Mouse (Mus musculus): ENCODE measurements around the gene Cd47. TPM values are rescaled to one million over a fixed set of nuclear protein-coding genes. Genes with fewer than 3 reads are reported as not detected.
"Not testable (repeated sequence)": the region's sequence is repeated elsewhere in the genome, so short reads cannot be mapped to it uniquely, and the experiment has no call there.

Cd47 gene
- polyA plus RNA-seq, 1 experiment from 2014 or later = 166 TPM

DNA sequence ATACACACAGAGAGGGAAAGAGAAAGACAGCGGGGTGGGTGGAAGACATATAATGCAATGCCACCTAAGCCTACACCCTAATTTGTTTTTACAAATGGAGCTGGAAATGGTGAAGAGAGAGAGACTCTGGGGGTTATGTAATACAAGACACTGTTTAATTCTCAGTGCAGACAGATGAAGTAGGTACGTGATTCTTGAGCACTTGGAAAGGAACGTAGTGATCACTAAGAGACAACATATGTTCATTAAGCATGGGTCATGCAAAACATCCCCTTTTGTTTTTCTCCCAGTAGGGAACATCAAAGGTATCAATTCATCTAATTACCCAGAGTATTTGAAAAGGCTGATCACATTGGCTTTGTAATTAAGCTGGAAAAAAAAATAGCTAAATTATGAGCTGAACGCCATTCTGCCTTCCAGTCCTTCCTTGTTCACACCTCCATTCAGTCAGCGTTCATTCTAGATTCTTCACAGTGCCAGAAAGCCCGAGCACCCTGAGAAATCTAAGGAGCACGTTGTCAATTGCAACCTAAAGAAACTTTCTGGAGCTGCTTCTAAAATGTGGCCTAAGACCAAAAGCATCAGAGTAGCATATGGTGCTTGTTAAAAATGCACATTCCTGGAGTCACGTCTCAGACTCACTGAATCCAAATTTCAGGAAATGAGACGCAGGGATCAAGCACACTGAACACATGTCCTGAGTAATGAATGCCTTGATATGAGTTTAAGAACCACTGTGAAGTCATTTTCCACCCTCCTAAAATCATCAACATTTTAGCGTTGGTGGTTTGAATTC, 12.7 kb downstream of the Cd47 start:
- no peak for ATAC-seq (ENCODE audit: low read depth)
- H3K4me2 ChIP-seq (ENCODE audit: low read depth, low read length) = no peak overlapping the region
- 65% methylated on average over 10 of the region's 10 CpGs for WGBS

DNA sequence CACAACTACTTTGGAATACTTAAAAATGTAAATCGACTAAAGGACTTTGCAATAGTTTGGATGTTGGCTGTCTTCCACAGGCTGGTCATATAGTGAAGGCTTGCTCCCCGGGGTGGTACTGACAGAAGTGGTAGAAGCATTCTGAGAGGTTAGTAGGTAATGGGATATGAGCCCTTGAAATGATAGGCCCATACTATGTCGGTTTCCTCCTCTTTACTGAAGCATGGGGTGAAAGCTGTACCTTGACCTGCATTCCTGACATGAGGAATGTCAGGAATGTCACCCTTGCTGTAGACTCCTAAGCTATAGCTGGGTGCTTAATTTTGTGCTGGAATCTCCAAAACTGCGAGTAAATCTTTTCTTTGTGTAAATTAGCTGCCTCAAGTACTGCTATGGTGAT, 14.1 kb downstream of the Cd47 start:
- Histone ChIP-seq H3K27ac (ENCODE audit: low read depth, low read length) (no peak overlapping the region), H3K36me3 (ENCODE audit: control insufficient read depth, insufficient read depth, low read length) (no peaks in the 10 kb centered on the region), H3K4me3 (ENCODE audit: low read depth, low read length) (no peak overlapping the region), H3K4me2 (ENCODE audit: low read depth, low read length) (no peak overlapping the region), H3K9me3 (ENCODE audit: control insufficient read depth, low read length) (no peaks in the 10 kb centered on the region), H3K9ac (replicated peaks; ENCODE audit: low read depth, low read length) (no peak overlapping the region), H3K4me1 (ENCODE audit: control insufficient read depth, insufficient read depth, low read length) (no peaks in the 10 kb centered on the region), H3K27me3 (ENCODE audit: control insufficient read depth, insufficient read depth, low read length) (no peaks in the 10 kb centered on the region)
- no peak for ATAC-seq (ENCODE audit: low read depth)
- WGBS = 90% methylated on average over 4 of the region's 4 CpGs

More for the DNA sequence above, 12.7 kb downstream of the Cd47 start:
- Histone ChIP-seq H3K27ac (ENCODE audit: low read depth, low read length) (no peak overlapping the region), H3K9me3 (ENCODE audit: control insufficient read depth, low read length) (no peaks in the 10 kb centered on the region), H3K4me3 (ENCODE audit: low read depth, low read length) (no peak overlapping the region), H3K27me3 (ENCODE audit: control insufficient read depth, insufficient read depth, low read length) (no peaks in the 10 kb centered on the region), H3K4me1 (ENCODE audit: control insufficient read depth, insufficient read depth, low read length) (no peaks in the 10 kb centered on the region), H3K9ac (replicated peaks; ENCODE audit: low read depth, low read length) (no peak overlapping the region), H3K36me3 (ENCODE audit: control insufficient read depth, insufficient read depth, low read length) (no peaks in the 10 kb centered on the region)

DNA sequence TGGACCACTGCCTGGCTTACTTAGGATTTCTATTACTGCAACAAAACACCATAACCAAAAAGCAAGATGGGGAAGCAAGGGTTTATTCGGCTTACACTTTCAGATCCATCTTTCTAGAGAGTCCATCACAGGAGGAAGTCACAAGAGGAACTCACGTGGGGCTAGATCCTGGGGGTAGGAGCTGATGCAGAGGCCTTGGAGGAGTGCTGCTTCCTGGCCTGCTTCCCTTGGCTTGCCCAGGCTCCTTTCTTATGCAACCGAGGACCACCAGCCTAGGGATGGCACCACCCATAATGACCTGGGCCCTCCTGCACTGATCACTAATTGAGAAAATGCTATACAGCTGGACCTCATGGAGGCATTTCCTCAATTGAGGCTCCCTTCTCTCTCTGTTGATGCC, 16.6 kb downstream of the Cd47 start:
- Histone ChIP-seq H3K36me3 (ENCODE audit: control insufficient read depth, insufficient read depth, low read length) (no peaks in the 10 kb centered on the region), H3K27me3 (ENCODE audit: control insufficient read depth, insufficient read depth, low read length) (no peaks in the 10 kb centered on the region), H3K4me1 (ENCODE audit: control insufficient read depth, insufficient read depth, low read length) (no peaks in the 10 kb centered on the region), H3K9me3 (ENCODE audit: control insufficient read depth, low read length) (no peaks in the 10 kb centered on the region), H3K27ac (ENCODE audit: low read depth, low read length) (no peak overlapping the region), H3K4me3 (ENCODE audit: low read depth, low read length) (no peak overlapping the region), H3K4me2 (ENCODE audit: low read depth, low read length) (no peak overlapping the region), H3K9ac (replicated peaks; ENCODE audit: low read depth, low read length) (no peak overlapping the region)
- no peak for ATAC-seq (ENCODE audit: low read depth)
- WGBS = 90% methylated on average over 3 of the region's 3 CpGs

DNA sequence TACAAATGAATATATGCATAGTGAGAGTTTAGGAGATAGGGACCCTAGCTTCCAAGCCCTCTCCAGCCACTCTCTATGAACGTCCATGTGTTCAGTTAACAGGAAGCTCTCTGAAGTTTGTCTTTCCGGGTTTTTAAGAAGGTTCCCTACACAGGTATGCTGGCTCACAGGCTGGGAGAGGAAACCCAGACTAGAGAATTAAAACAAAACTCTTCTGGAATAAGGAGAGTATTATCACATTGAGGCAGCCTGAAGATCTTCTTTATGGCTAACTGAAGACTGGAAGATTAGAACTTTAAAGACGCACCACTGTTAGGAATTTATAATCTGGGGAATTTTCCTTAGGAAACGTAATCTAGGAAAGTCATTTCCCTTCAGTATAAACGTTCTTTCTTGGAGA, 17.8 kb downstream of the Cd47 start:
- ATAC-seq (ENCODE audit: low read depth) = no peak
- no peaks in the 10 kb centered on the region for H3K9me3 ChIP-seq (ENCODE audit: control insufficient read depth, low read length)
- no peak overlapping the region for H3K4me3 ChIP-seq (ENCODE audit: low read depth, low read length)
- no peaks in the 10 kb centered on the region for H3K4me1 ChIP-seq (ENCODE audit: control insufficient read depth, insufficient read depth, low read length)
- no peaks in the 10 kb centered on the region for H3K36me3 ChIP-seq (ENCODE audit: control insufficient read depth, insufficient read depth, low read length)
- no peaks in the 10 kb centered on the region for H3K27me3 ChIP-seq (ENCODE audit: control insufficient read depth, insufficient read depth, low read length)
- no peak overlapping the region for H3K9ac ChIP-seq (replicated peaks; ENCODE audit: low read depth, low read length)
- H3K27ac ChIP-seq (ENCODE audit: low read depth, low read length) = no peak overlapping the region
- 84% methylated on average over 5 of the region's 5 CpGs for WGBS
- H3K4me2 ChIP-seq (ENCODE audit: low read depth, low read length) = no peak overlapping the region

DNA sequence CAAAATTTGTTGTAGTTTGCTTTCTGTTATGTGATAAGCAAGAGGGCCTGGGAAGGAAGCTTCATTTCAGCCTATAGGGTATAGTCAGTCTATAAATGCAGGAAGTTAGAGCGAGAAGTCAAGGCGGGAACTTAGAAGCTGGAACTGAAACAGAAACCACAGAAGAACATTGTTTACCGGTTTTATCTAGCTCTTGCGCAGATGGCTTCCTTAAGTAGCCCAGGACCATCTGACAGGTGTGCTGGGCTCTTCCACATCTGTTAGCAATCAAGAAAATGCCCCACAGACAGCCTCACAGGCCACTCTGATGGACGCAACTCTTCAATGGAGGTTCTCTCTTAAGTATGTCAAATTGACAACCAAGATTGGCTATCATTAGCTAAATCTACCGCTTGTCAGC, 18.3 kb downstream of the Cd47 start:
- Histone ChIP-seq H3K9ac (replicated peaks; ENCODE audit: low read depth, low read length) (no peak overlapping the region), H3K4me3 (ENCODE audit: low read depth, low read length) (no peak overlapping the region), H3K27ac (ENCODE audit: low read depth, low read length) (no peak overlapping the region), H3K27me3 (ENCODE audit: control insufficient read depth, insufficient read depth, low read length) (no peaks in the 10 kb centered on the region), H3K4me2 (ENCODE audit: low read depth, low read length) (no peak overlapping the region), H3K4me1 (ENCODE audit: control insufficient read depth, insufficient read depth, low read length) (no peaks in the 10 kb centered on the region), H3K9me3 (ENCODE audit: control insufficient read depth, low read length) (no peaks in the 10 kb centered on the region), H3K36me3 (ENCODE audit: control insufficient read depth, insufficient read depth, low read length) (no peaks in the 10 kb centered on the region)
- ATAC-seq (ENCODE audit: low read depth) = no peak
- WGBS = 84% methylated on average over 6 of the region's 6 CpGs

DNA sequence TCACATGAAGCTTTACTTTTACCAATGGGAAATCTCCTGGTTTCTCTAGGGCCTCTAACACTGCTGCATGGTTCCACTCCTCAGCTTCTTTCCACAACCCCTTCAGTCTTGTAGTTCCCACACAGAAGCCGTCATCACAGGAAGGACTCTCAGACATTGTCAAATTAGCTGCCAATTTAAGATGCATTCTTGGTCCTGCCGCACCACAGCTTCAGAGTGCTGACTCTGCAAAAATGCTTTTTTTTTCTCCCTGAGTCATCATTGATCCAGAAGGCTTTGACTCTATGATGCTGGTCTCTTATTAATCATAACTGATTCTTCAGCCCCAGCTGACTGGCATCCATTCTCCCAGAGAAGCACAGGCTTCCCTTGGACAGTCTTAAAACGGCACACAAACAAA, 19.2 kb downstream of the Cd47 start:
- Histone ChIP-seq H3K4me2 (ENCODE audit: low read depth, low read length) (no peak overlapping the region), H3K9ac (replicated peaks; ENCODE audit: low read depth, low read length) (no peak overlapping the region), H3K36me3 (ENCODE audit: control insufficient read depth, insufficient read depth, low read length) (no peaks in the 10 kb centered on the region), H3K4me3 (ENCODE audit: low read depth, low read length) (no peak overlapping the region), H3K4me1 (ENCODE audit: control insufficient read depth, insufficient read depth, low read length) (no peaks in the 10 kb centered on the region), H3K9me3 (ENCODE audit: control insufficient read depth, low read length) (no peaks in the 10 kb centered on the region), H3K27ac (ENCODE audit: low read depth, low read length) (no peak overlapping the region), H3K27me3 (ENCODE audit: control insufficient read depth, insufficient read depth, low read length) (no peaks in the 10 kb centered on the region)
- WGBS = 85% methylated on average over 3 of the region's 3 CpGs
- no peak for ATAC-seq (ENCODE audit: low read depth)

DNA sequence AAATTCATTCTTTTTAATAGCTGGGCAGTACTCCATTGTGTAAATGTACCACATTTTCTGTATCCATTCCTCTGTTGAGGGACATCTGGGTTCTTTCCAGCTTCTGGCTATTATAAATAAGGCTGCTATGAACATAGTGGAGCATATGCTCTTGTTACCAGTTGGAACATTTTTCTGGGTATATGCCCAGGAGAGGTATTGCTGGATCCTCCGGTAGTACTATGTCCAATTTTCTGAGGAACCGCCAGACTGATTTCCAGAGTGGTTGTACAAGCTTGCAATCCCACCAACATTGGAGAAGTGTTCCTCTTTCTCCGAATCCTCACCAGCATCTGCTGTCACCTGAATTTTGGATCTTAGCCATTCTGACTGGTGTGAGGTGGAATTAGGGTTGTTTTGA, 30.6 kb downstream of the Cd47 start:
- H3K36me3 ChIP-seq (ENCODE audit: control insufficient read depth, insufficient read depth, low read length); ATAC-seq (ENCODE audit: low read depth); H3K4me2 ChIP-seq (ENCODE audit: low read depth, low read length); H3K9ac ChIP-seq (replicated peaks; ENCODE audit: low read depth, low read length); H3K9me3 ChIP-seq (ENCODE audit: control insufficient read depth, low read length); H3K27ac ChIP-seq (ENCODE audit: low read depth, low read length); H3K4me1 ChIP-seq (ENCODE audit: control insufficient read depth, insufficient read depth, low read length); H3K4me3 ChIP-seq (ENCODE audit: low read depth, low read length); H3K27me3 ChIP-seq (ENCODE audit: control insufficient read depth, insufficient read depth, low read length): not testable (repeated sequence)
- 100% methylated on average over 3 of the region's 3 CpGs for WGBS

DNA sequence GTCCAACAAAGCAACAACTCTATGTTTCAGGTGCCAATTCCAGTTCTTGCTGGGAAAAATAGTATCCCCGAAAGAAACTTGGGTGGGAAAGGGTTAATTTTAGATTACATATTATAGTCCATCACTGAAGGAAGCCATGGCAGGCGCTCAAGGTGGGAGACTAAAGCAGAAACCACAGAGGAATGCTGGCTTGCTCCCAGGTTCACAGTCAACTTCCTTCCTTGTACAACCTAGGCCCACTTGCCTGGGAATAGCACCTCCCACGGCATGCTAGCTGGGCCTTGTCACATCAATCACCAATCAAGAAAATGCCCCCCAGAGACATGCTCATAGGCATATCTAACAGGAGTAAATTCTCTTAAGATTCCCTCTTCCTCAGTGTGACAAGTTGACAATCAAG, 32.0 kb downstream of the Cd47 start:
- Histone ChIP-seq H3K4me1 (ENCODE audit: control insufficient read depth, insufficient read depth, low read length) (no peaks in the 10 kb centered on the region), H3K4me2 (ENCODE audit: low read depth, low read length) (no peak overlapping the region), H3K9ac (replicated peaks; ENCODE audit: low read depth, low read length) (no peak overlapping the region), H3K9me3 (ENCODE audit: control insufficient read depth, low read length) (no peaks in the 10 kb centered on the region), H3K4me3 (ENCODE audit: low read depth, low read length) (no peak overlapping the region), H3K36me3 (ENCODE audit: control insufficient read depth, insufficient read depth, low read length) (no peaks in the 10 kb centered on the region), H3K27me3 (ENCODE audit: control insufficient read depth, insufficient read depth, low read length) (no peaks in the 10 kb centered on the region), H3K27ac (ENCODE audit: low read depth, low read length) (no peak overlapping the region)
- no peak for ATAC-seq (ENCODE audit: low read depth)
- 80% methylated on average over 3 of the region's 3 CpGs for WGBS

DNA sequence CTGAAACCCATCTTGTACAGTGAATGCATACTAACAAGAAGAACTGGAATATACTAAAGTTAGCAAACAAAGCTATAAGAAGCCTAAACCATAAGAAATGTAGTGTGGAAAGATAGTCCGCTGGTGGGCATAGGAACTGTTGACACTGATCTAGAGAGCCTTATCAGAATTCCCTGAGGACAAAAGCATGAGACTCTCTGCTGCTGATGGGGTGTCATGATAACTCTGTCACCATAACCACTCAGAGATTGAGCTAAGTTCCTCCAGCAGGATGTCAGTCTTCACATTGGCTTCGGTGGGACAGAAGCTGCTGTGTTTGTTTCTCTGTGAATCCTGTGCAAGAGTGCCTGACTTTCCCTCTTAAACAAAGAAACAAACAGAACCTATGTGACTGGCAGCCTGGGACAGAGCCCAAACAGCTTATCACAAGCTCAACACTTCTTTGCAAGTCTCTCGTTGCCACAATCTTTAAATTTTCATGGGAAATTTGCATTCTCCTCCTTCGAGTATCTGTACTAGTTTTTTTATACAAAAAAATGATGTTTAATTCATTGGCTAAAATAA, 33.9 kb downstream of the Cd47 start:
- Histone ChIP-seq H3K4me1 (ENCODE audit: control insufficient read depth, insufficient read depth, low read length) (no peaks in the 10 kb centered on the region; the same call in 1 of the 2 replicates), H3K4me3 (ENCODE audit: low read depth, low read length) (no peak overlapping the region), H3K27me3 (ENCODE audit: control insufficient read depth, insufficient read depth, low read length) (no peaks in the 10 kb centered on the region), H3K27ac (ENCODE audit: low read depth, low read length) (no peak overlapping the region), H3K9me3 (ENCODE audit: control insufficient read depth, low read length) (no peaks in the 10 kb centered on the region), H3K4me2 (ENCODE audit: low read depth, low read length) (no peak overlapping the region), H3K9ac (replicated peaks; ENCODE audit: low read depth, low read length) (no peak overlapping the region), H3K36me3 (ENCODE audit: control insufficient read depth, insufficient read depth, low read length) (no peaks in the 10 kb centered on the region)
- 83% methylated on average over 4 of the region's 4 CpGs for WGBS
- ATAC-seq (ENCODE audit: low read depth) = no peak
